In the genomic region with DNA sequence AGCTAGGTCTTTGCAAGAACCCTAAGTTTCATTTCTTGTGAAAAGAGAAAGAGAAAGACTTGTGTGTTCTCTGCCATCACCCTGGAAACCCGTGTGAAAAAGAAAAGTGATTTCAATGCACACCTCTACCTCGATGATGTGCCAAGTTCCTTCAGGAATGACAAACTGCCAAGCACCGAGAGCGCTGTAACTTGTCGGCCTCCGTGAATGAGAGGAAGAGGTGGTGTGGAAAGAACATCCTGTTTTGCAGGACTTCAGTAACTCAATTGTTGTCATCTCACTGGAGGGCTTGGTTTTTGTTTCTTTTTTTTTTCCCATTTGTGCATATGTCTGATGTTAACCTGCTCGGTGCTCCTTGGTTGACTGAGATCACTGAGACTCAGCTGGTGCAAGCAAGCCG, we compare ENCODE assay signal across 19 mouse cellular contexts.
DNase-seq lines count a peak whose midpoint lies in the region; ATAC-seq lines count a peak whose summit lies in the region.
"Had no signal": no experiment of that assay in that cellular context is flagged by ENCODE, and none has a peak within 500 bp of the region (broad histone marks: within the 10 kb centered on the region; RNA-seq: fewer than 3 reads in every experiment).

No protein-coding gene starts in this region.

- no peak for ATAC-seq in monocyte, adult 5-6 weeks (replicated peaks; ENCODE audit: insufficient number of reproducible peaks, low FRiP score, low TSS enrichment, poor library complexity, severe bottlenecking)
- ATAC-seq: CD4-positive, CD25-positive, alpha-beta regulatory T cell, adult 4 months; forebrain, embryonic 13.5 days; inflammation-experienced regulatory T-cells, adult 6 months; liver, embryonic 12.5 days; midbrain, embryonic 13.5 days; Patski had no signal

- peak; percentile 32 to 53 for DNase-seq in adrenal gland, adult (ENCODE audit: inconsistent age in 2 of 2, low spot score in 1 of 2)
- no peak for DNase-seq in adrenal gland, postnatal 10 days
- DNase-seq in heart, adult 9 months (ENCODE audit: low spot score in 2 of 2) = peak; percentile 25 to 34
- no peak for DNase-seq in heart, postnatal 10 days
- DNase-seq in kidney, adult 8-10 months = peak; percentile 50 to 67
- peak; percentile 54 to 81 for DNase-seq in kidney, postnatal 36 days
- no peak for DNase-seq in thymus, postnatal 0 days (ENCODE audit: low spot score)
- DNase-seq: cerebellum, adult 8-10 months; gastrocnemius, postnatal 25 days; lung, embryonic 14.5 days; spleen, adult 18-20 months; thymus, postnatal 4 days had no signal

- intact Hi-C loops in heart, postnatal 10 days (cut with DNase I) = no loop called here

Comparison
In these comparisons a context has a peak if more than half of its experiments do, and no peak if none do; other contexts are left out.
1. DNase-seq: peak in adrenal gland, adult (2 of 2), heart, adult 9 months (2 of 2), kidney, adult 8-10 months (2 of 2) and kidney, postnatal 36 days (2 of 2); none in adrenal gland, postnatal 10 days (single experiment), heart, postnatal 10 days (0 of 2) and thymus, postnatal 0 days (single experiment).